Mouse (Mus musculus) embryonic fibroblast, embryonic 13.5 days (primary cell): Measurements from ENCODE around the gene Trpc7.

Experiments used
- CTCF ChIP-seq: IDR thresholded peaks from 2 replicates; pipeline ENCODE4 v1.5.1; 2011; ENCODE audit warnings: mild to moderate bottlenecking, control low read depth, low read length, moderate library complexity, borderline replicate concordance; ENCODE audit not compliant: insufficient read depth
- POLR2A ChIP-seq: IDR thresholded peaks from 2 replicates; pipeline ENCODE4 v1.6.1; 2011; ENCODE audit warnings: low read depth, mild to moderate bottlenecking, control low read depth, low read length, moderate library complexity

GRCm38 (mm10) chr13:56895893-56896292, at the start of gene Trpc7:
- TF ChIP-seq POLR2A, result no peak
- TF ChIP-seq CTCF, result no peak
